Mouse (Mus musculus) liver, embryonic 14.5 days (tissue): ENCODE data around the gene Dennd4a.

Experiments
- CTCF ChIP-seq: IDR thresholded peaks from 2 replicates; pipeline ENCODE4 v1.5.1; 2016; ENCODE audit warnings: antibody characterized with exemption, low read depth, control low read depth
- EP300 ChIP-seq: IDR thresholded peaks from 2 replicates; pipeline ENCODE4 v1.6.1; 2016; ENCODE audit warnings: antibody characterized with exemption, low read depth

DNA sequence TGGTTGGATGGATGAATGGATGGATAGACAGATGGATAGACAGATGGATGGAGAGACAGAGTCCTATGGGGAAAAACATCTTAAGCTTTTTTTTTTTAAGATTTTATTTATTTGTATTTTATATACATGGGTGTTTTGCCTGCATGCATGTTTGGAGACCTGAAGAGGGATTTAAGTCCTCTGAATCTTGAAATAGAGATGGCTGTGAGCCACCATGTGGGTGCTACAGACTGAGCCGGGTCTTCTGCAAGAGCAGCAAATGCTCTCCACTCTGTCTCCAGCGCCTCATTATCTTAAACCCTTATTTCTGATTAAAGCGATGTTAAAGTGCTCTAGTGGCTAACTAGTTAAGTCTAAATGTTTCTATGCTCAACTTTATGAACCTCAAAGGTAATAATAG, 96.3 kb downstream of the Dennd4a start:
- TF ChIP-seq CTCF (no peak), EP300 (no peak)
